Mouse (Mus musculus) heart, postnatal 0 days (tissue): ENCODE measurements at regions not wholly inside any gene's neighbourhood (a gene's known extent, or its start where the extent isn't known, plus 50 kb on each side); places are given as distances from the start of the nearest gene placed in this dataset.

Source experiments
- CTCF ChIP-seq: IDR thresholded peaks from 2 replicates; pipeline ENCODE4 v1.5.1; 2016; ENCODE audit warnings: antibody characterized with exemption, control low read depth, low read depth
- EP300 ChIP-seq: IDR thresholded peaks from 2 replicates; pipeline ENCODE4 v1.6.1; 2016; ENCODE audit warnings: antibody characterized with exemption, low read depth

GRCm38 (mm10) chr10:17042090-17042489, 680.9 kb upstream of the Cited2 start:
- no peak for TF ChIP-seq CTCF
- TF ChIP-seq EP300 = no peak
